Mouse (Mus musculus): Measurements from ENCODE around the gene Bves.

GRCm38 (mm10) chr10:45288351-45288750, 47.2 kb upstream of the Bves start:
- TF ChIP-seq TAL1 (IDR thresholded peaks at IDR 0.05; ENCODE audit: low read length) (no peak), GATA1 (IDR thresholded peaks at IDR 0.05; ENCODE audit: low read length) (no peak)

All from erythroblast, embryonic 14.5 days (primary cell).